Mouse (Mus musculus): Measurements from ENCODE around the gene Tespa1. TPM values are rescaled to one million over a fixed set of nuclear protein-coding genes. Genes with fewer than 3 reads are reported as not detected.

The Tespa1 gene
- total and polyA plus RNA-seq, 3 experiments, result 0.18 to 0.70 (median 0.47) TPM

- H3K79me2 ChIP-seq (replicated peaks; ENCODE audit: control insufficient read depth, insufficient read depth, low read length), result no peaks in the 10 kb centered on the region
- no peak overlapping the region for H3K9ac ChIP-seq (ENCODE audit: low read depth, low read length)
- no peaks in the 10 kb centered on the region for H3K4me1 ChIP-seq (ENCODE audit: control insufficient read depth, insufficient read depth, low read length)
- intact Hi-C loops (cut with DNase I), result no loop called here
- no peak for TF ChIP-seq POLR2A (IDR thresholded peaks at IDR 0.05; ENCODE audit: insufficient read depth, low read depth, low read length)
- TF ChIP-seq EP300 (IDR thresholded peaks at IDR 0.05; ENCODE audit: insufficient read depth, low read depth, low read length), result no peak
- TF ChIP-seq CTCF (IDR thresholded peaks at IDR 0.05), result no peak
- no peaks in the 10 kb centered on the region for H3K27me3 ChIP-seq (ENCODE audit: control insufficient read depth, insufficient read depth, low read length)
- H3K36me3 ChIP-seq (ENCODE audit: control insufficient read depth, insufficient read depth, low read length), result no peaks in the 10 kb centered on the region
- no peak for DNase-seq
- no peak overlapping the region for H3K27ac ChIP-seq
- no peak overlapping the region for H3K4me3 ChIP-seq
These were observed 42.1 kb downstream of the Tespa1 start for GRCm38 (mm10) chr10:130364766-130365165.

GRCm38 (mm10) chr10:130368384-130368783, 45.7 kb downstream of the Tespa1 start:
- no peak for DNase-seq
- Histone ChIP-seq H3K9ac (ENCODE audit: low read depth, low read length) (no peak overlapping the region), H3K36me3 (ENCODE audit: control insufficient read depth, insufficient read depth, low read length) (no peaks in the 10 kb centered on the region), H3K79me2 (replicated peaks; ENCODE audit: control insufficient read depth, insufficient read depth, low read length) (no peaks in the 10 kb centered on the region), H3K27ac (no peak overlapping the region), H3K27me3 (ENCODE audit: control insufficient read depth, insufficient read depth, low read length) (no peaks in the 10 kb centered on the region), H3K4me1 (ENCODE audit: control insufficient read depth, insufficient read depth, low read length) (no peaks in the 10 kb centered on the region), H3K4me3 (no peak overlapping the region)
- intact Hi-C loops (cut with DNase I), result no loop called here
- TF ChIP-seq EP300 (IDR thresholded peaks at IDR 0.05; ENCODE audit: insufficient read depth, low read depth, low read length) (no peak), CTCF (IDR thresholded peaks at IDR 0.05) (no peak)

- Histone ChIP-seq H3K4me3 (no peak overlapping the region), H3K9ac (ENCODE audit: low read depth, low read length) (no peak overlapping the region), H3K4me1 (ENCODE audit: control insufficient read depth, insufficient read depth, low read length) (no peaks in the 10 kb centered on the region), H3K36me3 (ENCODE audit: control insufficient read depth, insufficient read depth, low read length) (no peaks in the 10 kb centered on the region), H3K27ac (no peak overlapping the region), H3K79me2 (replicated peaks; ENCODE audit: control insufficient read depth, insufficient read depth, low read length) (no peaks in the 10 kb centered on the region), H3K27me3 (ENCODE audit: control insufficient read depth, insufficient read depth, low read length) (no peaks in the 10 kb centered on the region)
- DNase-seq, result no peak
- intact Hi-C loops (cut with DNase I), result no loop called here
- 69% methylated on average over 2 of the region's 2 CpGs for WGBS
- TF ChIP-seq CTCF (IDR thresholded peaks at IDR 0.05), result no peak
- TF ChIP-seq POLR2A (IDR thresholded peaks at IDR 0.05; ENCODE audit: insufficient read depth, low read depth, low read length), result no peak
- TF ChIP-seq EP300 (IDR thresholded peaks at IDR 0.05; ENCODE audit: insufficient read depth, low read depth, low read length), result no peak
These were observed 47.5 kb downstream of the Tespa1 start for GRCm38 (mm10) chr10:130370005-130370682.

- H3K4me1 ChIP-seq (ENCODE audit: control insufficient read depth, insufficient read depth, low read length), result no peaks in the 10 kb centered on the region
- H3K79me2 ChIP-seq (replicated peaks; ENCODE audit: control insufficient read depth, insufficient read depth, low read length), result no peaks in the 10 kb centered on the region
- no peaks in the 10 kb centered on the region for H3K36me3 ChIP-seq (ENCODE audit: control insufficient read depth, insufficient read depth, low read length)
- intact Hi-C loops (cut with DNase I), result no loop called here
- no peak for DNase-seq
- no peak overlapping the region for H3K27ac ChIP-seq
- no peak overlapping the region for H3K9ac ChIP-seq (ENCODE audit: low read depth, low read length)
- no peak overlapping the region for H3K4me3 ChIP-seq
- H3K27me3 ChIP-seq (ENCODE audit: control insufficient read depth, insufficient read depth, low read length), result no peaks in the 10 kb centered on the region
- TF ChIP-seq POLR2A (IDR thresholded peaks at IDR 0.05; ENCODE audit: insufficient read depth, low read depth, low read length) (no peak), CTCF (IDR thresholded peaks at IDR 0.05) (no peak), EP300 (IDR thresholded peaks at IDR 0.05; ENCODE audit: insufficient read depth, low read depth, low read length) (no peak)
- 54% methylated on average over 1 of the region's 1 CpGs for WGBS
These were observed 49.0 kb downstream of the Tespa1 start for GRCm38 (mm10) chr10:130371644-130372043.

GRCm38 (mm10) chr10:130372491-130373173, 50.0 kb downstream of the Tespa1 start:
- no peak overlapping the region for H3K9ac ChIP-seq (ENCODE audit: low read depth, low read length)
- WGBS, result 57% methylated on average over 2 of the region's 2 CpGs
- no peaks in the 10 kb centered on the region for H3K36me3 ChIP-seq (ENCODE audit: control insufficient read depth, insufficient read depth, low read length)
- DNase-seq, result no peak
- TF ChIP-seq EP300 (IDR thresholded peaks at IDR 0.05; ENCODE audit: insufficient read depth, low read depth, low read length), result no peak
- TF ChIP-seq CTCF (IDR thresholded peaks at IDR 0.05), result no peak
- TF ChIP-seq POLR2A (IDR thresholded peaks at IDR 0.05; ENCODE audit: insufficient read depth, low read depth, low read length), result no peak
- H3K27me3 ChIP-seq (ENCODE audit: control insufficient read depth, insufficient read depth, low read length), result no peaks in the 10 kb centered on the region
- intact Hi-C loops (cut with DNase I), result no loop called here
- no peak overlapping the region for H3K4me3 ChIP-seq
- H3K27ac ChIP-seq, result no peak overlapping the region
- H3K79me2 ChIP-seq (replicated peaks; ENCODE audit: control insufficient read depth, insufficient read depth, low read length), result no peaks in the 10 kb centered on the region
- H3K4me1 ChIP-seq (ENCODE audit: control insufficient read depth, insufficient read depth, low read length), result no peaks in the 10 kb centered on the region

- no peaks in the 10 kb centered on the region for H3K79me2 ChIP-seq (replicated peaks; ENCODE audit: control insufficient read depth, insufficient read depth, low read length)
- H3K27me3 ChIP-seq (ENCODE audit: control insufficient read depth, insufficient read depth, low read length), result no peaks in the 10 kb centered on the region
- no peak overlapping the region for H3K4me3 ChIP-seq
- no peaks in the 10 kb centered on the region for H3K36me3 ChIP-seq (ENCODE audit: control insufficient read depth, insufficient read depth, low read length)
- WGBS, result 69% methylated on average over 2 of the region's 2 CpGs
- TF ChIP-seq EP300 (IDR thresholded peaks at IDR 0.05; ENCODE audit: insufficient read depth, low read depth, low read length) (no peak), POLR2A (IDR thresholded peaks at IDR 0.05; ENCODE audit: insufficient read depth, low read depth, low read length) (no peak), CTCF (IDR thresholded peaks at IDR 0.05) (no peak)
- no peak for DNase-seq
- H3K9ac ChIP-seq (ENCODE audit: low read depth, low read length), result no peak overlapping the region
- intact Hi-C loops (cut with DNase I), result no loop called here
- no peak overlapping the region for H3K27ac ChIP-seq
- no peaks in the 10 kb centered on the region for H3K4me1 ChIP-seq (ENCODE audit: control insufficient read depth, insufficient read depth, low read length)
These were observed 52.5 kb downstream of the Tespa1 start for GRCm38 (mm10) chr10:130375145-130375544.
